Comparison of ENCODE assay signal across 27 mouse cellular contexts in the genomic region with DNA sequence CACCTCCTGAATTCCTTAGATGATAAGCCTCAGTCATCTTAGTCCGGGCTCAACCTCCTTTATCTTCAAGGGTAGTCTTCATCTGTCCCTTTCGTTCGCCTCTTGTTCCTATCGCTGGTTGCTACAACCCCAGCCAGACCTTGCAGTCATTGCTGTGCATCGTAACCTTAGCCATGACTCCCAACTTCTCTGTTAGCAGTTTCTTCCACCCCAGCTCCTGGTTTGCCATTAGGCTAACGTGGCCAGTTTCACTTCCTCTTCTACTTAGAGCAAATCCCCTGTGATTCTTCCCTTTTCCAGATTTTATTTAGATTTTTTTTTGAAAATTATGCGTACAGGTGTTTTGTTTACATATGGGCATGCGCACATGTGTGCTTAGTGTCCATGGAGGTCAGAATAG. TPM values are rescaled to one million over a fixed set of nuclear protein-coding genes. Genes with fewer than 3 reads are reported as not detected.
DNase-seq lines count a peak whose midpoint lies in the region; ATAC-seq and TF ChIP-seq lines count a peak whose summit lies in the region.
"Had no signal": no experiment of that assay in that cellular context is flagged by ENCODE, and none has a peak within 500 bp of the region (broad histone marks: within the 10 kb centered on the region; RNA-seq: fewer than 3 reads in every experiment).

No protein-coding gene starts in this region.

- TF ChIP-seq EP300 in liver, postnatal 0 days (IDR thresholded peaks at IDR 0.05; ENCODE audit: low read depth): no peak

- H3K4me3 ChIP-seq in liver, postnatal 0 days (ENCODE audit: low read depth, low read length): no peak overlapping the region
- no peak overlapping the region for H3K4me3 ChIP-seq in midbrain, embryonic 10.5 days
- H3K4me3 ChIP-seq: forebrain, embryonic 10.5 days; heart, embryonic 13.5 days; hindbrain, embryonic 13.5 days; layer of hippocampus, adult 2 months; limb, embryonic 13.5 days; neural tube, embryonic 13.5 days; stomach, embryonic 15.5 days had no signal

- no peaks in the 10 kb centered on the region for H3K4me1 ChIP-seq in liver, postnatal 0 days (ENCODE audit: insufficient read depth)
- no peaks in the 10 kb centered on the region for H3K4me1 ChIP-seq in midbrain, embryonic 10.5 days
- H3K4me1 ChIP-seq: forebrain, embryonic 10.5 days; heart, embryonic 13.5 days; hindbrain, embryonic 13.5 days; limb, embryonic 13.5 days; neural tube, embryonic 13.5 days; stomach, embryonic 15.5 days had no signal

- H3K4me2 ChIP-seq in liver, postnatal 0 days (ENCODE audit: low read depth, low read length): no peak overlapping the region
- H3K4me2 ChIP-seq: heart, embryonic 13.5 days; hindbrain, embryonic 13.5 days; limb, embryonic 13.5 days; lung, embryonic 14.5 days; neural tube, embryonic 13.5 days; stomach, embryonic 15.5 days had no signal

- 67% methylated on average over 8 of the region's 8 CpGs for WGBS in liver, postnatal 0 days (ENCODE audit: insufficient replicate concordance)
- whole genome bisulfite sequencing in midbrain, embryonic 10.5 days: 89% methylated on average over 8 of the region's 8 CpGs

- no peaks in the 10 kb centered on the region for H3K9me3 ChIP-seq in liver, postnatal 0 days (ENCODE audit: low read length)
- H3K9me3 ChIP-seq in midbrain, embryonic 10.5 days (replicated peaks): no peaks in the 10 kb centered on the region
- H3K9me3 ChIP-seq: forebrain, embryonic 10.5 days; heart, embryonic 13.5 days; hindbrain, embryonic 13.5 days; limb, embryonic 13.5 days; neural tube, embryonic 13.5 days; stomach, embryonic 15.5 days had no signal

- H3K27ac ChIP-seq in liver, postnatal 0 days (ENCODE audit: low read depth): 0 out of 2 replicates have a peak overlapping the region, but pooled peaks have one; percentile 22
- no peak overlapping the region for H3K27ac ChIP-seq in midbrain, embryonic 10.5 days (replicated peaks)
- H3K27ac ChIP-seq: forebrain, embryonic 10.5 days; heart, embryonic 13.5 days; hindbrain, embryonic 13.5 days; layer of hippocampus, adult 2 months; limb, embryonic 13.5 days; neural tube, embryonic 13.5 days; stomach, embryonic 15.5 days had no signal

- H3K36me3 ChIP-seq in liver, postnatal 0 days (replicated peaks; ENCODE audit: insufficient read depth, low read length): no peaks in the 10 kb centered on the region
- H3K36me3 ChIP-seq in midbrain, embryonic 10.5 days: no peaks in the 10 kb centered on the region
- H3K36me3 ChIP-seq: forebrain, embryonic 10.5 days; heart, embryonic 13.5 days; hindbrain, embryonic 13.5 days; limb, embryonic 13.5 days; neural tube, embryonic 13.5 days; stomach, embryonic 15.5 days had no signal

- no peak overlapping the region for H3K9ac ChIP-seq in liver, postnatal 0 days (replicated peaks)
- H3K9ac ChIP-seq: heart, embryonic 13.5 days; hindbrain, embryonic 13.5 days; limb, embryonic 13.5 days; lung, embryonic 14.5 days; neural tube, embryonic 13.5 days; stomach, embryonic 15.5 days had no signal

- no peak for TF ChIP-seq CTCF in liver, postnatal 0 days (IDR thresholded peaks at IDR 0.05; ENCODE audit: low read depth)

- no peaks in the 10 kb centered on the region for H3K27me3 ChIP-seq in liver, postnatal 0 days (ENCODE audit: insufficient read depth, low read length)
- H3K27me3 ChIP-seq in midbrain, embryonic 10.5 days (ENCODE audit: low read depth, poor library complexity, severe bottlenecking): no peaks in the 10 kb centered on the region
- H3K27me3 ChIP-seq: heart, embryonic 13.5 days; hindbrain, embryonic 13.5 days; limb, embryonic 13.5 days; neural tube, embryonic 13.5 days; stomach, embryonic 15.5 days had no signal

- peak; percentile 95 for DNase-seq in heart, adult 11 months
- no peak for DNase-seq in heart, postnatal 4 days
- peak; percentile 55 for DNase-seq in lung, postnatal 36 days
- no peak for DNase-seq in lung, postnatal 25 days (ENCODE audit: low spot score)
- peak; percentile 9 for DNase-seq in liver, postnatal 0 days
- DNase-seq in ovary, postnatal 10 days (ENCODE audit: low spot score): no peak
- DNase-seq in midbrain, embryonic 10.5 days (ENCODE audit: low spot score): no peak
- DNase-seq: adrenal gland, postnatal 14 days; cerebellum, adult 11 months; cerebellum, adult 9-11 months; gastrocnemius, postnatal 10 days; kidney, adult 11 months; layer of hippocampus, postnatal 36 days; lung, embryonic 14.5 days; midbrain, embryonic 14.5 days; thymus, postnatal 36 days had no signal

- no peak for ATAC-seq in liver, postnatal 0 days
- ATAC-seq: forebrain, embryonic 16.5 days had no signal

RNA-seq across cellular contexts. Expression of gene Lcp1, which starts 33.0 kb away (rescaled TPM):
- total RNA-seq in heart, postnatal 4 days (2021): 10 to 100 TPM; 17.9 to 18.3 TPM
- 39.4 and 45.5 TPM in 2 replicates for polyA plus RNA-seq in liver, postnatal 0 days (2015; fragmentation: Nextera tagmentation; extraction: Ambion mirVana)
- 26.4 and 28.7 TPM in 2 replicates for polyA plus RNA-seq in midbrain, embryonic 10.5 days (2016; fragmentation: Nextera tagmentation; extraction: Ambion mirVana)

RNA-seq across cellular contexts. Expression of gene Lrrc63, which starts 33.2 kb away (rescaled TPM):
- total RNA-seq in heart, postnatal 4 days (2021): not detected
- not detected in 2 replicates for polyA plus RNA-seq in liver, postnatal 0 days (2015; fragmentation: Nextera tagmentation; extraction: Ambion mirVana)
- 0.17 and 0.19 TPM in 2 replicates for polyA plus RNA-seq in midbrain, embryonic 10.5 days (2016; fragmentation: Nextera tagmentation; extraction: Ambion mirVana)
- total RNA-seq: adrenal gland, postnatal 14 days; gastrocnemius, postnatal 10 days; heart, adult 18-20 months; heart, postnatal 25 days; layer of hippocampus, adult 2 months; layer of hippocampus, postnatal 36 days had no signal
- polyA plus RNA-seq: forebrain, embryonic 16.5 days; kidney, embryonic 16.5 days; limb, embryonic 13.5 days; midbrain, embryonic 14.5 days; neural tube, embryonic 13.5 days; stomach, embryonic 15.5 days had no signal

Comparison
In these comparisons a context has a peak if more than half of its experiments do, and no peak if none do; other contexts are left out.
1. DNase-seq: peak in heart, adult 11 months (single experiment), lung, postnatal 36 days (single experiment) and liver, postnatal 0 days (single experiment); none in heart, postnatal 4 days (single experiment), lung, postnatal 25 days (single experiment), ovary, postnatal 10 days (single experiment) and midbrain, embryonic 10.5 days (single experiment).